ENCODE assay signal across 8 mouse cellular contexts in the genomic region with DNA sequence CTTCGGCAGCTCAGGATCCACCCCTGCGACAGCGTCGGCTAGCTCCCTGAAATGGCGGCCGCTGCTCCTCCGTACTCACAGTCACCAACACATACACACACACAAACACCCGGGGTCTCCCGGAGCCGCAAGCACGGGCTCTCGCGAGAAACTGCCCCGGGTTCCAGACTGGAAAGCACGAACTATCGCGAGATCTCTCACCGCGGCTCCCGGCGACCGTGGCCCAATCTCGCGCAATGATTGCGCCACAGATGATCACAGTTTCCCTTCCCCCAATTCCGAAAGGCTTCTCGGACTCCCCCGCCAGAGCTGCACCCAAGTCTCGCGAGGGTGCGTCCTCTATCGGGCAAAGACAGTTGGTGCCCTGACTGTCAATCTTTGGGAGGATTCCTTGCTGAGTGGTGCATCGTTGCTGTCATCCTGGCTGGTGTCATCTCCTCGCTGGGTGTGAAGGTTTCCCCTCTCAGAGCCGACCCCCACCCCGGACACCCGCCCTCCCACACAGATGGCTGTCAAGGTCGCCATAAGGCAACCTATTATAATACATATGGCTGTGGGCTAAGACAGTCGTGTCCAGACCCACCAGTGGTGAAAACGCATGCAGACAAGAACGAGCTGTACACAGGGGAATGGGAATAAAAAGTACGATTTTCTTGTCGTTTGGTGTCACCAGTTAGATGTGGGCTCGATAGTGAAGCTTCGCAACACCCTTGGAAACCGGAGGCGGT. TPM values are rescaled to one million over a fixed set of nuclear protein-coding genes. Genes with fewer than 3 reads are reported as not detected.
DNase-seq lines count a peak whose midpoint lies in the region; ATAC-seq lines count a peak whose summit lies in the region.

A gene (minus strand): TSS at position 145 of the 728 bp plus-strand sequence.

- H3K9ac ChIP-seq in hindbrain, embryonic 11.5 days (ENCODE audit: low read depth, low read length) = peak within 1 kb of the TSS; percentile 100

- H3K4me1 ChIP-seq in hindbrain, embryonic 11.5 days (replicated peaks; ENCODE audit: control insufficient read depth, insufficient read depth, low read length) = peaks cover 2% of the 10 kb centered on the region

- peak within 1 kb of the TSS; percentile 84 for H3K4me2 ChIP-seq in hindbrain, embryonic 11.5 days (replicated peaks; ENCODE audit: low read depth, low read length)

- H3K27ac ChIP-seq in hindbrain, embryonic 11.5 days (ENCODE audit: low read depth, low read length) = peak within 1 kb of the TSS; percentile 97

- under 1% methylated on average over 47 of the region's 47 CpGs for WGBS in hindbrain, embryonic 11.5 days

- peak; percentile 96 for ATAC-seq in hindbrain, embryonic 11.5 days (ENCODE audit: low FRiP score)

- H3K27me3 ChIP-seq in hindbrain, embryonic 11.5 days (ENCODE audit: control insufficient read depth, insufficient read depth, low read length) = no peaks in the 10 kb centered on the region

- H3K9me3 ChIP-seq in hindbrain, embryonic 11.5 days (ENCODE audit: control insufficient read depth, low read length) = no peaks in the 10 kb centered on the region

- peak within 1 kb of the TSS; percentile 99 for H3K4me3 ChIP-seq in hindbrain, embryonic 11.5 days (ENCODE audit: low read depth, low read length)

- DNase-seq in MN1 (ENCODE audit: low spot score) = peak; percentile 98
- peak; percentile 100 for DNase-seq in cerebellum, adult 9-10 months
- DNase-seq in frontal cortex, adult 2 months (ENCODE audit: extremely low spot score in 1 of 2, low spot score in 1 of 2) = peak; percentile 99 to 100
- DNase-seq in hindbrain, embryonic 11.5 days (ENCODE audit: low spot score) = peak; percentile 100
- DNase-seq in layer of hippocampus, postnatal 10 days (ENCODE audit: low spot score in 2 of 2) = peak; percentile 100
- peak; percentile 100 for DNase-seq in lung, postnatal 10 days
- peak; percentile 100 for DNase-seq in ovary, postnatal 36 days (ENCODE audit: low spot score)
- DNase-seq in thymus, postnatal 25 days = peak; percentile 100

- H3K36me3 ChIP-seq in hindbrain, embryonic 11.5 days (ENCODE audit: control insufficient read depth, insufficient read depth, low read length) = peaks cover 2% of the 10 kb centered on the region; the same call in 1 of the 2 replicates

RNA-seq across cellular contexts. Expression of the gene that starts here (rescaled TPM):
- polyA plus RNA-seq in frontal cortex, adult 2 months (2012; rRNA removed) = 169 and 203 TPM in 2 replicates
- 639 and 715 TPM in 2 replicates for polyA plus RNA-seq in hindbrain, embryonic 11.5 days (2014; fragmentation: Nextera tagmentation; extraction: Ambion mirVana)
- 100 to 1,000 TPM; 290 to 339 TPM for total RNA-seq in layer of hippocampus, postnatal 10 days (2021)

Comparison
In these comparisons a context has a peak if more than half of its experiments do, and no peak if none do; other contexts are left out.
1. Peak in every context shown above with its lines: DNase-seq, ATAC-seq, H3K4me3 ChIP-seq and H3K27ac ChIP-seq.